Mouse (Mus musculus) thymus, adult 2 months (tissue): ENCODE measurements around the gene Cox11. TPM values are rescaled to one million over a fixed set of nuclear protein-coding genes. Genes with fewer than 3 reads are reported as not detected.

Experiments
- DNase-seq: peaks from one replicate; pipeline ENCODE4 v3.0.0; 2021
- H3K27ac ChIP-seq: fragments of 200-500 bp; 2 replicates; pipeline ENCODE4 v1.5.1; 2012; ENCODE audit warnings: low read length, control low read depth; ENCODE audit not compliant: control insufficient read depth, insufficient read depth
- H3K27me3 ChIP-seq: fragments of 200-500 bp; 2 replicates; pipeline ENCODE4 v1.6.1; 2012; ENCODE audit warnings: mild to moderate bottlenecking, low read length, moderate library complexity, mixed read lengths; ENCODE audit not compliant: control insufficient read depth, insufficient read depth
- H3K36me3 ChIP-seq: fragments of 200-500 bp; 2 replicates; pipeline ENCODE4 v1.6.1; 2012; ENCODE audit warnings: mild to moderate bottlenecking, low read length, moderate library complexity; ENCODE audit not compliant: control insufficient read depth, insufficient read depth
- H3K4me1 ChIP-seq: fragments of 200-500 bp; replicated peaks from 2 replicates; pipeline ENCODE4 v1.6.1; 2012; ENCODE audit warnings: low read length; ENCODE audit not compliant: control insufficient read depth, insufficient read depth
- H3K4me3 ChIP-seq: fragments of 200-500 bp; 2 replicates; pipeline ENCODE4 v1.5.1; 2012; ENCODE audit warnings: mild to moderate bottlenecking, low read length, control low read depth, moderate library complexity; ENCODE audit not compliant: control insufficient read depth, insufficient read depth
- CTCF ChIP-seq: fragments of 200-500 bp; IDR thresholded peaks from 2 replicates; pipeline ENCODE4 v1.5.1; 2012; ENCODE audit warnings: mild to moderate bottlenecking, control low read depth, low read length, moderate library complexity, borderline replicate concordance; ENCODE audit not compliant: control insufficient read depth, poor library complexity, insufficient read depth; ENCODE audit errors: extremely low read depth
- POLR2A ChIP-seq: fragments of 200-500 bp; IDR thresholded peaks from 2 replicates; pipeline ENCODE4 v1.6.1; 2012; ENCODE audit warnings: mild to moderate bottlenecking, low read length, control low read depth, moderate library complexity; ENCODE audit not compliant: control insufficient read depth, poor library complexity, insufficient read depth; ENCODE audit errors: extremely low read depth
- WGBS: fragments of 180-500 bp; shearing (Covaris S2); methylation state at CpG from one replicate; pipeline ENCODE4 v1.1.7; 2018; 5-methylcytosine and 5-hydroxymethylcytosine counted together
- polyA plus RNA-seq: library from polyadenylated mRNA; depleted of rRNA; stranded (reverse); fragments of >200 nt; gene quantifications from 2 replicates; pipeline ENCODE4 v1.2.3, GENCODE M21; 2012

Gene Cox11
- polyA plus RNA-seq, 1 experiment: 19.4 TPM

- DNase-seq: no peak
- no peaks in the 10 kb centered on the region for H3K27me3 ChIP-seq
- no peaks in the 10 kb centered on the region for H3K36me3 ChIP-seq
- 10% methylated on average over 5 of the region's 5 CpGs for WGBS
- no peaks in the 10 kb centered on the region for H3K4me1 ChIP-seq
- H3K4me3 ChIP-seq: no peak overlapping the region
- no peak for TF ChIP-seq POLR2A
- TF ChIP-seq CTCF: no peak
- no peak overlapping the region for H3K27ac ChIP-seq
Observed at GRCm38 (mm10) chr11:90675479-90676110, 37.6 kb downstream of the Cox11 start.

GRCm38 (mm10) chr11:90677027-90677426, 39.1 kb downstream of the Cox11 start:
- no peak overlapping the region for H3K27ac ChIP-seq
- no peaks in the 10 kb centered on the region for H3K27me3 ChIP-seq
- WGBS: 93% methylated on average over 7 of the region's 7 CpGs
- H3K4me3 ChIP-seq: no peak overlapping the region
- H3K36me3 ChIP-seq: no peaks in the 10 kb centered on the region
- no peak for DNase-seq
- TF ChIP-seq CTCF (no peak), POLR2A (no peak)
- no peaks in the 10 kb centered on the region for H3K4me1 ChIP-seq

GRCm38 (mm10) chr11:90677771-90678288, 39.9 kb downstream of the Cox11 start:
- Histone ChIP-seq H3K4me3 (no peak overlapping the region), H3K36me3 (no peaks in the 10 kb centered on the region)

GRCm38 (mm10) chr11:90678582-90678981, 40.6 kb downstream of the Cox11 start:
- Histone ChIP-seq H3K4me3 (no peak overlapping the region), H3K4me1 (no peaks in the 10 kb centered on the region), H3K27ac (no peak overlapping the region), H3K27me3 (no peaks in the 10 kb centered on the region), H3K36me3 (no peaks in the 10 kb centered on the region)
- TF ChIP-seq CTCF (no peak), POLR2A (no peak)
- no peak for DNase-seq
- WGBS: 95% methylated on average over 5 of the region's 5 CpGs

More at GRCm38 (mm10) chr11:90677771-90678288, 39.9 kb downstream of the Cox11 start:
- Histone ChIP-seq H3K27me3 (no peaks in the 10 kb centered on the region), H3K4me1 (no peaks in the 10 kb centered on the region), H3K27ac (no peak overlapping the region)
- TF ChIP-seq POLR2A: no peak
- no peak for TF ChIP-seq CTCF
- 96% methylated on average over 8 of the region's 8 CpGs for WGBS
- no peak for DNase-seq

GRCm38 (mm10) chr11:90681171-90681570, 43.2 kb downstream of the Cox11 start:
- H3K36me3 ChIP-seq: no peaks in the 10 kb centered on the region
- TF ChIP-seq CTCF (no peak), POLR2A (no peak)
- H3K27me3 ChIP-seq: no peaks in the 10 kb centered on the region
- H3K27ac ChIP-seq: no peak overlapping the region
- DNase-seq: no peak
- no peak overlapping the region for H3K4me3 ChIP-seq
- H3K4me1 ChIP-seq: no peaks in the 10 kb centered on the region

GRCm38 (mm10) chr11:90684765-90685164, 46.8 kb downstream of the Cox11 start:
- DNase-seq: no peak
- TF ChIP-seq POLR2A (no peak), CTCF (no peak)
- WGBS: 10% methylated on average over 6 of the region's 6 CpGs
- Histone ChIP-seq H3K36me3 (no peaks in the 10 kb centered on the region), H3K4me1 (no peaks in the 10 kb centered on the region), H3K4me3 (no peak overlapping the region), H3K27me3 (no peaks in the 10 kb centered on the region), H3K27ac (no peak overlapping the region)
